Mouse (Mus musculus) frontal cortex, postnatal 36 days (tissue): ENCODE results near the gene Wdr45.
"Not testable (repeated sequence)": the region's sequence is repeated elsewhere in the genome, so short reads cannot be mapped to it uniquely, and the experiment has no call there.

Source experiments
- DNase-seq, 2 experiments: peaks; one replicate each; pipeline ENCODE4 v3.0.0; 2022; ENCODE audit warnings: low spot score in 2 of 2

The Wdr45 gene

GRCm38 (mm10) chrX:7714135-7714899 is at the start of gene Wdr45:
Wdr45 (plus strand) TSS chrX:7714333.
- DNase-seq, result peak; percentile 84 to 93

DNA sequence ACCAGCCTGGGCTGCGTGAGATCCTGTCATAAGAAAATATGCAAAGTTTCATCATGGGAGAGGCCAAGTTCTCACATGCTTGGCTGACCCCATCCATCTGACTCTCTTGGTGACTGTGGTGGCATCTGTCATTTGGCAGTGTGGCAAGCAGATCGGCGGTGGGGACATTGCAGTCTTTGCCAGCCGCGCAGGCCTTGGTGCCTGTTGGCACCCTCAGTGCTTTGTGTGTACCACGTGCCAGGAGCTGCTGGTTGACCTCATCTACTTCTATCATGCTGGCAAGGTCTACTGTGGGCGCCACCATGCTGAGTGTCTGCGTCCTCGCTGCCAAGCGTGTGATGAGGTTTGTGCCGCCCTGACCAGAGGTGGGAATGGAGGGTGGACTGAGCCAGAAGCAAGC is 49.3 kb upstream of the Wdr45 start:
- DNase-seq, result no peak

DNA sequence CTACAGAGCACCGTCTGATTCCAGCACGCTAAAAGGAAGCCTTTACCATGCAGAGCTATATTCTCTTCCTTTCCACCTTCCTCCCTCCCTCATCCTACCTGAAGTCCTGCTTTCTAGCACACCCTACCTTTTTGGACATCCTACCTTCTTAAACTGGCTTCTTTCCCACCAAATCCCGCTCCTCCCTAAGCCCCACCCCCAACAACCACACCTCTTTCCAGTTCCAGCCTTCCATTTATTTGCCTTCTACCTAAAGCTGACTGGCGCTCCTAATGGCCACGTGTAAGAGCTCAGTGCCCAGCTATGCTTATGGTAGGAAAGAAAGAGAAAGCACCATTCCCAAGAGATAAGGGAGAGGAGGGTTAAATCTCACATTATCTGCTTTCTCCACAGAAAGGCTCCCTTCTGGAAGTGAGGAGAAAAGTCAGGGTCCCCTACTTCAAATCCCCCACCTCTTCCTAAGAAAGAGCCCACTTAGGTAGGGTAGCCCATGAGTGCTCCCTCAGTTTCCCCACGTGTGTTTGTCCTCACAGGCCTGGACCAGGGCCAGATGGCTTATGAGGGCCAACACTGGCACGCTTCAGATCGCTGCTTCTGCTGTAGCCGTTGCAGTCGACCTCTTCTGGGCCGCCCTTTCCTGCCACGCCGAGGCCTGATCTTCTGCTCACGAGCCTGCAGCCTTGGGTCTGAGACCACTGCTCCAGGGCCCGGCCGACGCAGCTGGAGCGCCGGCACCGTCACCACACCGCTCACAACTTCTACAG is 48.2 kb upstream of the Wdr45 start:
- DNase-seq, result no peak

GRCm38 (mm10) chrX:7670390-7670881 is 43.7 kb upstream of the Wdr45 start:
- peak in 1 of 2 experiments; percentile 30 for DNase-seq

DNA sequence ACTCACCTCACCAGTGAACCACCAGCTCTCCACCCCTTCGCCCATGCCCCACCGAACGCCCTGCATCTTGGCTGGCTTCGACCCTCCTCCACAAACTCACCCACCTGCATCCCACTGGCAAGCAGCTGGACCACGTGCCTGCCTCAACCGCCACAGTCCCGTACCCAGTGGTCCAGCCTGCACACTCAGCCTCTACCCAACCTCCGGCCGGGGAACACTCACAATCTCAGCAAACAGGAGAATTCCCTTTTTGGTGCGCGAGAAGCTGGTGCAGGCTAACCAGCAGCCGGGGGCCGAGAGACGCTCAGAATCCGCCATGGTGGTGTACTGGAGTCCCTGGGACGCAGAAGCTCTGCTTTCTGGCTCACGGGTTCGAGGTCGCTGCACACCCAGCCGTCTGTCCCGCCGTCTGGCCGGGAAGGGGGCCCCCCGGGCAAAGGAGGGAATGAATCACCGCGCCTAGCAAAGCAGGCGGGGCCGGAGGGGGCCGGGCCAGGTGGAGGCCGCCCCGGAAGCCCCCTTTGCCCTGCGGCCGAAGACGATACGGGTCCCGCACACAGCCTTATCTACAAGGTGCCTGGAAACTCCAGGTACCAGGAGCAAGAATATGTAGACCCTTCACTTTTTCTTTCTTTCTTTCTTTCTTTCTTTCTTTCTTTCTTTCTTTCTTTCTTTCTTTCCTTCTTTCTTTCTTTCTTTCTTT is 43.1 kb upstream of the Wdr45 start, which contains the start of gene Plp2:
TSS of gene Plp2 (minus strand) at position 470 of the 703 bp plus-strand sequence.
- DNase-seq, result no peak

GRCm38 (mm10) chrX:7672739-7673138 is 41.4 kb upstream of the Wdr45 start:
- no peak for DNase-seq

- DNase-seq, result no peak
Observed at GRCm38 (mm10) chrX:7673578-7674281, 40.4 kb upstream of the Wdr45 start.

DNA sequence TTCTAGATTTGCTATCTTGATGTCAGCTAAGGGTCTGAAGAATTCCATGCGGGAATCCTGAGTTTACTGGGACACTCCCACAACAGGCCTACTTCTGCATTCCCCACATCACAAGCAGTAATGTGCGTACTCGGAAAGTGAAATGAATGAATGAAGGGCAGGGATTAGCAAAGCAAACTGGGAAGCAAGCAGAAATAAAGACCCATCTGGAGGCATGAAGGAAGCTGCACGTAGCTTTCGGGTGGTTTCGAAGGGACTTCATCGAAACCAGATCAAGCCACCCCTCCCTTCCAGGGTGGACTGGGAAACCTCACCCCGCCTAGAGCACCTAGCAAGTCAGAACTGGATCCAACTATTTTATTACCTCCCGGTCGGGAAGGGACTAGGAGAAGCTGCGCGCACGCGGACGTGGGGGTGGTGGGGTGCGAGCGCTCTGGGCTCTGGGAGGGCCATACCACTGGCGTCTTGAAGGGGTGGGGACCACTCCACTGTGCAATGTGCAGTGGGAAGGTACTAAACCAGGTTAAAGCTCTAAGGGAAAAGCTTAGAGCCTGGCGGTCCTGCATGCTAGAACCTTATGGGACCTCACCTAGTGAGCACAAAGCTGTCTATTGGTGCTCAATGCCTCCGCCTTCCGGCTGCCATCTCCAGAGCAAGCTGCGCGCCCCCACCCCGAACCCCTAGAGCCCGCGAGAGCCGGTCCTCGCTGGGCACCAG is 39.7 kb upstream of the Wdr45 start:
- DNase-seq, result no peak

GRCm38 (mm10) chrX:7675001-7675380 is 39.1 kb upstream of the Wdr45 start:
- DNase-seq, result no peak

DNA sequence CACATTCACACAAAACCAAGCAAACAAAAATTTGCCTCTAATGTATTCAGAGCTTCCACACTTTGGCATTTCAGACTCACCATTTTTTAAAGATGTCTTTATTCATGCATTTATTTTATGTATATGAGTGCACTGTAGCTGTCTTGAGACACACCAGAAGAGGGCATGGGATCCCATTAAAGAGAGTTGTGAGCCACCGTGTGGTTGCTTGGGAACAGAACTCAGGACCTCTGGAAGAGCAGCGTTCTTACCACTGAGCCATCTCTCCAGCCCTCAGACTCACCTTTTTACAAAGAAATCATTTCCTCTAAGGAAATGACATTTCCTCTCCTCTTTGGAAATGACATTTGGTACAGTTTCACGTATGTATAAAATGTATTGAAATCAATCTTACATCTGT is 35.1 kb upstream of the Wdr45 start:
- DNase-seq, result no peak

DNA sequence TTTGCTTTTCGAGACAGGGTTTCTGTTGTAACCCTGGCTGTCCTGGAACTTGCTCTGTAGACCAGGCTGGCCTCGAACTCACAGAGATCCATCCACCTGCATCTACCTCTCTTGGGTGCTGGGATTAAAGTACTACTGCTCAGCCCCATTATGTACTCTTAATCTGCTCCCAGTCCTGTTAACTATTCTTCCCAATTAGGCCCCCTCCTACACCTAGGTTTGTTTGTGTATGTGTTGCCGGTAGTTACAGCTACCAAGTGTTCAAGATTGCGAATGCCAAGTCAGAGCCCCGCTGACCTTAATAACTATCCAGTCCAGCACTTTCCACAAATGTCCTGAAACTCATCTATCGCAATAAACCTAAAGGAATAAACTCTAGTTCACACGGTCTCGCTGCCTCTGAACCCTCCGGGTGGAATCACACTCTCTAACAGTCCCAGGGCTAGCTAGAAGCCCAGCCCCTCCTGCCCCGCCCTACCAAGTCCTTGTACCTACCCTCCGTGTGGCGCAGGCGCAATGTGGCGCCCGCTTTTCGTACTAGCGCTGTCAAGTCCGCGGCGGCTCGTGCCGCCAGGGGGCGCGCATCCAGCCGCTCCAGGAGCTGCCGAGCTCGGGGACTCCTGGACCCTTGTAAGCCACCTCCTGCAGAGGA is 34.6 kb upstream of the Wdr45 start:
- DNase-seq, result peak; percentile 80 to 89

DNA sequence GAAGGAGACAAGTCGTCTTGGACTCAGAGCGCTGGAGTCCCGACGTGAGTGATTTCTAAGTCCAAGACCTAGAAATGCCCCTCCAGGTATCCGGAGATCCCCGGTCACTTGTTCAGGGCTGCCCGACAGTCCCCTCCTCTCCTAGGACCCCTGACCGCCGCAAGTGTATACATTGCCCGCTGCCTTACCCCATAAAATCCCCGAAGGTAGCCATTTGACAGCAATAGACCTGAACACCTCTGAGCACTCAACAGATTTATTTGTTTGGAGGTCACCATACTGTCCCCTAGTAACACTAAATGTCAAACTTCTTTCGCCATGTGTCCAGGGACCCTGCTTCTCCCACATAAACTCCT is 34.1 kb upstream of the Wdr45 start:
- DNase-seq, result no peak

- DNase-seq, result no peak
Observed at GRCm38 (mm10) chrX:7680864-7681263, 33.3 kb upstream of the Wdr45 start, which contains the start of gene Magix. Magix (minus strand) TSS chrX:7681251.

GRCm38 (mm10) chrX:7688321-7688720 is 25.8 kb upstream of the Wdr45 start:
- no peak for DNase-seq

DNA sequence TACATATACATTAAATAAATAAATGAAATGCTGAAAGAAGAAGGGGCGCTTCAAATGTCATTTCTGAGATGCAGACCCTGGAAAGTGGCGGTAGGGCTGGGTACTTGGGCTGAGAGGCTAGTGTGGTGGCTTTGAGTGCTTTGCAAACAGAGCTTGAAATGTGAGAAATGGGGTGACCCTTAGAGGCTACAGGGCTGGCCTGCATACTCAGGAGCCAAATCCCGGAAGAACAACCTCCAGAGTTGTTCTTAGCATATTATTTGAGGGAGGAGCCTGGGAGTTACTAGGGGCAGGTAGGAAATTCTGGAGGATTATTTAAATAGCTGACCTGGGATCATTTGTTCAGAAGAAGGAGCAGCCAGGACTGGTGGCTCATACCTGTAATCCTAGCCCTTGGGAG is 23.6 kb upstream of the Wdr45 start:
- no peak for DNase-seq

- no peak for DNase-seq
Observed at GRCm38 (mm10) chrX:7692862-7693261, 21.3 kb upstream of the Wdr45 start.

GRCm38 (mm10) chrX:7696520-7696919 is 17.6 kb upstream of the Wdr45 start:
- no peak for DNase-seq

DNA sequence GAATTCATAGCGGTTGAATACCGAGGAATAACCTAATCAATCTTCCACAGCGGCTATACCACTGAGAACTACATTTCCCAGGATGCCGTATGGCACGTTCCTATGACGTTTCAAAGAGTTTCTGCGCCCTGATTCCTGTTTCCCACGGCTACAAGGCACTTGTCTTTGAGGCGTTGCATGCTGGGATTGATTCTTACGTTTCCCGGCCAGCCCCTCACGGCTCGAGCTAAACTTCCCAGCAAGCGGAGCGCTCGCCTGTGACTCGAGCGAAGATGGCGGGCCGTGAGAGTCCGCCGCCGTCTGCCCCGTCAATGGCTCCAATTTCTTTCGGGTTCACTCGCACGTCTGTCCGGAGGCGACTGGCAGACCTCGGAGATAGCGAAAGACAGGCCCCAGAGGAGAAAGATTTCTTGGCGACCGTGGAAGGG is 17.2 kb upstream of the Wdr45 start, which contains the start of gene Gpkow:
TSS of gene Gpkow (plus strand) at position 178 of the 428 bp plus-strand sequence.
- peak; percentile 77 to 88 for DNase-seq

GRCm38 (mm10) chrX:7713764-7714134 is 384 bp upstream of the Wdr45 start:
- not testable (repeated sequence) for DNase-seq

- not testable (repeated sequence) for DNase-seq
Observed at GRCm38 (mm10) chrX:7716058-7716457, 1.9 kb downstream of the Wdr45 start.
